Mouse (Mus musculus): ENCODE data around the gene Prpf19.
A peak's percentile ranks its signal among the peaks of the same experiment; 100 is the strongest.

The Prpf19 gene

DNA sequence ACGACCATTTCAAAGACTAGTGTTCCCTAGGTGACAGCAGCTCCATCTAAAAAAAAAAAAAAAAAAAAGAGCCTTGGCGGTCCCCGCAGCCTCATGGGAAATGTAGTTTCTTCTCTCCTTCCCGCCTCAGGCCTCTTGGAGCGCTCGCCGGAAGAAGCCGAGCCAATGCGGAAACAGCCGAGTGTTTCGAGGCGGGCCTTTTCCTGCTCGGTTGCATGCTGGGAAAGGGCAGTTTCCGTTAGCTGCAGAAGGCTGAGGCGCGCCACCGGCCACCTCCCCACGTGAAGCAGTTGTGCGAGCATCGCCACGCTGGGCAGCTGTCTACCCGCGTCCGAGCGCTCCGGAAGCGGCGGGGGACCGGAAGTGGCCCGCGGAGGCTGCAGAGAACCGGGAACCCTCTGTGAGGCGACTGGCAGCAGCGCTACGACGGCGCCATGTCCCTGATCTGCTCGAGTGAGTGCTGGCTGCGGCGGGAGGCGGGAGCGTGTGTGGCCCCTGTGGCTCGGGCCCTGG is at the start of gene Prpf19:
TSS of gene Prpf19 (plus strand) at position 216 of the 513 bp plus-strand sequence.
- DNase-seq (ENCODE audit: low read depth, low spot score): peak; percentile 97

- peak; percentile 67 for DNase-seq (ENCODE audit: low read depth, low spot score)
Measured at GRCm38 (mm10) chr19:10845454-10845853, 49.6 kb upstream of the Prpf19 start.

DNA sequence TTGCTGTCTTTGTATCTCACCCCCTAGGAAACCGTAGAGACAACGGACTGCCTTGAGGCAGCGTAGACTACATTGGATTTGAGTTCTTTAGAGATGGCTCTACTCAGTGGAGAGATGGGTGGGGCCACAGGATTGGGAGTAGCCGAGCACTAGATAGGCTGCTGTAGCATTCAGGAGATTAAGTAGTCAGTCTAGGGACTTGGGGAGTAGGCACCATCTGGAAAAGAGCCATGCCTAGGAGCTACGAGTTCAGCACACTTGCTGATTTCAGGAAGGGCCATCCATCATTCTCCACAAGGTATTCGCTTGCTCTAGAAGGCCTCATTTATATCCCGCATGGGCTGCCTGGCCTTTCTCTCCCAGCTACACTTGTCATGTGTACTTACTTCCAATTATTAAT is 48.9 kb upstream of the Prpf19 start:
- no peak for DNase-seq (ENCODE audit: low read depth, low spot score)

GRCm38 (mm10) chr19:10847311-10848087 is 47.5 kb upstream of the Prpf19 start:
- no peak for DNase-seq (ENCODE audit: low read depth, low spot score)

DNA sequence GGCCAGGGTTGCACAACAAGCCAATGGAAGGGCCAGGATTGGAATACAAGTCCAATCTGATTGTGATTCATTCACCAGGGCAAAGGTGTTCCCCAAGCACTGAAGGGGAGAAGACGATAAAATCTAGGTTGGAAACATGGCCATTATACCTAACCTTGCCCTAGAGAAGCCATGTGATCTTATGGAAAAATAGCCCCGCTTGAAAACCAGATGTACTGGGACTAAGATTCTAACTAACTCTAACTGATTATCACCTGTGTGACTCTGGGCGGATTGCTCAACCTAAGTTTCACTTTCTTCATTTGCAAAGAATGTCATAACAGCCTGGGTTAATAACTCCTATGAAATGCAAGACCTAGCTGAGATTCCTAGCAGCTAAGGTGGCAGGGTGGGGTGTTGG is 39.6 kb upstream of the Prpf19 start:
- DNase-seq (ENCODE audit: low read depth, low spot score): no peak

DNA sequence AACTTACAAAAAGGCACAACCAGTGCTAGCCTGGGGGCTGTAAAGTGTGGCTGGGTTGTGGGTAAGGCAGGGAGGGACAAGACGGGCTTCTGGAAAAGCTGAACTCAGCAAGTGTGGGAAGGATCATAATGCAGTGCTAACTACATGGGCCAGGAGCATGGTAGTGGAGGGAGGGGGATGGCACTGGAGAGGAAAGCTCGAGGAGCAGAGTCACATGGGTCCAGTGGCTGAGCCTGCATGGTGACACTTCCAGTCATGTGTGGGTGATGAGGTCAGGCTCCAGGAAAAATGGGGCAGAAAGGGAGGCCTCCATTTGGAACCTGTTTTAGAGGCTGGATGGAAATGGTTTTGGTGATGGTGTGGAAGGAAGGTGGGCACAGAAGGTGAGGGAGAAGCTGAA is 38.5 kb upstream of the Prpf19 start:
- DNase-seq (ENCODE audit: low read depth, low spot score): no peak

- DNase-seq (ENCODE audit: low read depth, low spot score): no peak
Measured at GRCm38 (mm10) chr19:10860072-10860497, 34.9 kb upstream of the Prpf19 start.

DNA sequence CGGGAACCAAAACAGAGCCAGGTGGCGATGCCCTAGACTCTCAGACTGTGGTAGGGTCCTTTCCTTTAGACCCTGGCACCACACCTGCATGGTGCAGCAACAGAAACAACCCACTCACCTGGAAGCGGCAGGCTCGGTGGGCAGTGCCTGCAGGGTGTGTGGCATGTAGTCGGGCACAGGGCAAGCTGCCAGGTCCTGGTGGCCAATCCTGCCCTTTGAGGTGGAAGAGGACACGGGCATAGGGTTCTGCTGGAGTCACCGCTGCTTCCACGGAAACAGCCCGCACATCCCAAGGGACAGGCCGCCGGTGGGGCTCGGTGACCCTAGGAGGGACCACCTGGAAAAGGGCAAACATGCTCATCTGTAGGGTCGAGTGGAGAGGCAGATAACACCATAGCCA is 28.7 kb upstream of the Prpf19 start:
- DNase-seq (ENCODE audit: low read depth, low spot score): no peak

DNA sequence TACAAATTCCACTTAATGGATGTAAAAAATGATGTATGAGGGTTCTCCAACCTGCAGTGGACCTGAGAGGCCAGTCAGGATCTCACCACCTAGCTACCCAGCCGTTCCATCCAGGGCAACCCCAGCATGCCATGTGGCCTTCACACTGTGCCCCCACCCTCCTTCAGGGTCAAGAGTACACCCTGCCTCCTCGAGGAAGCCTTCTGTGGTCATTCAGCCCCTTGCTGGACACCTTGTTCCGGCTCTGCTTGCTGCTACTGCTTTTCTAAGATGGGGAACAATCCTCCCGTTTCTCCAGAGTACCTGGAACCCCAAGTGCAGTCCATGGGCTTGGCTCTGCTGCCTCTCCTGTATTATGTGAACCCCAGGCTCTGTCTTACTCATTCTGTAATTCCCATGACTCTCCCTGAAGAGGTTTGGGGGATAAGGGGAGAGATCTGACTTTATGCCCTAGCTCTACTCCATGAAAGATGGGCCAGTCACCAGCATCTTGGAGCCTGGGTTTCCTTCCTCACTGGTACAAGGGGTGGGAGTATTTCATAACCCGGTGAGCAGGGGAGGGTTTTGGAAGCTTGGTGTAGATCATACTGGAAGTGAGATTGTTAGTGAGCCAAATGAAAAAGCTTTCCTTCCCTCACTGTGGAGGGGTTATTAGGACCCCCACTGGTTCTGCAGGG is 26.9 kb upstream of the Prpf19 start:
- no peak for DNase-seq (ENCODE audit: low read depth, low spot score)

GRCm38 (mm10) chr19:10868623-10869141 is 26.3 kb upstream of the Prpf19 start:
- no peak for DNase-seq (ENCODE audit: low read depth, low spot score)

DNA sequence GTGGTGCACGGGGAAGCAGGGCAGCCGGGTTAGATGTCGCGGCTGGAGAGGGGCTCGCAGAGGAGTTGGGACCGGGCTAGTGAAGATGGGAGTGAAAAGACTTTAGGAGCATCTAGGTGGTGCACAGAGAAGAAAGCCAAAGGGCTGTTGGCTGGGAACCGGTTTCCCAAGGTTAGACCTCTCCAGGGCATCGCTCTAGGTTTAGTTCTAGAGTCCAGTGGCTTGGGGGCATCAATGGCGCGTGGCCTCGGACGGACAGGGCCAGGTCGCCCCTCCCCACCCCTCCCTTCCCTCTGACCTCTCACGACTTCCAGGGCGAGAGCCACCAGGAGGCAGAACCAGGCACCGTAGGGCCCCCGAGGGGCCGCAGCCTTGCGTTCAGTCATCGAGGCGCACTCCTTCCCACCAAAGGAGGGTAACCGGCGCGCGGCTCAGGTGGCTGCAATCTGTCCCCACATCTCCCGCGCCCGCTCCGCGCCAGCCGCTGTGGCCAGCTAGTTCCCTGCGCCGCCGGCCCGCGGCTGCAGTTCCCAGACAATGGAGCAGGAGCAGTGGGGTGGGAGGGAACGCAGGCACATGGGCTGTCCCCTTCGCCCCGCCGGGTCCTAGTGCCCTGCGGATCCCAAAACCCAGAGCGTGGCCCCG is 25.7 kb upstream of the Prpf19 start:
- DNase-seq (ENCODE audit: low read depth, low spot score): no peak

DNA sequence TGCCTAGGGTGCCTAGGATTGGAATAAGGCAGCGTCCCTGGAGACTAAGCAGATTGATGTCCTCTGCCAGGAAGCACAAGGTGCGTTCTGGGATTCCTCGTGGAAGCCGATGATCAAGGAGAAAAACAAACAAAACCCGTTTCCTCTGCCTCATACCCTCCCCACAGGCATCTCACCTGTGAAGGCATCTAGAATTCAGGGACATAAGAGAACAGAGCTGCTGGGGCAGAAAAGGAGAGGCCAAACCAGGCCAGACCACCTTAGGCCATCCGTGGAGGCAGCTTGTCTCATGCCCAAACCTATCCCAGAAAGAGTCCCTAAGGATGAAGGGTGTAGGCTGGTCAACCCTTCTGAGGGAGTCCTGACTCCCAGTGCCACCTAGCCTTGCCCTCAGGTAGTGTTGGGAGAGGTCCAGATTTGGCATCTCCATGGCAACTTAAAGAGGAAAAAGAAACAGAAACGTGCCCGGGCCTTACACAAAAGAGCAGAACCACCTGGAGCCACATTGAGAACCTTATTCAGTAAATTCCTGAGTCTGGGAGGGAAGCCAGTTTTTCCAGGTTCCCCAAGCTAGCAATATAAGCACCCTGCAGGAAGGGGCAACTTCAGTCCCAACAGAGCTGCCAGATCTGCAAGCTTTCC is 25.0 kb upstream of the Prpf19 start, which contains the start of gene Tmem132a:
TSS of gene Tmem132a (minus strand) at position 55 of the 642 bp plus-strand sequence.
- DNase-seq (ENCODE audit: low read depth, low spot score): no peak

DNA sequence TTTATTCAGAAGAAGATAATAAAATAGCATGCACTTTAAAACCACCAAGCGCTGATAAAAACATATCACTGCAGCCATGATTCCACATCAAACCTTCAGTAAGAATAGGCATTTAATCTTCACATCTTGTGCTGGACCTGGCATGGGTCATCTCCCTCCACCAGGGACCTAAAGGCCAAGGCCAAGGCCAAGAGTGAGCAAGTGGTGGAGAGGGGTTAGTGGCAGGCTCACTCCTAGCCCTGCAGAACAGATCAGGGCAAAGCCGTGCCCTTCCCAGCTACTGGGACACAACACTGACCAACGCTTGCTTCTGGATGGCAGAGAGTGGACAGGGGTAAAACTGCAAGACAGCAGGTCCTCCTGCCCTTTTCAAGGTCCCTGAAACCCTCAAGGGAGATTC is 24.4 kb upstream of the Prpf19 start:
- no peak for DNase-seq (ENCODE audit: low read depth, low spot score)

DNA sequence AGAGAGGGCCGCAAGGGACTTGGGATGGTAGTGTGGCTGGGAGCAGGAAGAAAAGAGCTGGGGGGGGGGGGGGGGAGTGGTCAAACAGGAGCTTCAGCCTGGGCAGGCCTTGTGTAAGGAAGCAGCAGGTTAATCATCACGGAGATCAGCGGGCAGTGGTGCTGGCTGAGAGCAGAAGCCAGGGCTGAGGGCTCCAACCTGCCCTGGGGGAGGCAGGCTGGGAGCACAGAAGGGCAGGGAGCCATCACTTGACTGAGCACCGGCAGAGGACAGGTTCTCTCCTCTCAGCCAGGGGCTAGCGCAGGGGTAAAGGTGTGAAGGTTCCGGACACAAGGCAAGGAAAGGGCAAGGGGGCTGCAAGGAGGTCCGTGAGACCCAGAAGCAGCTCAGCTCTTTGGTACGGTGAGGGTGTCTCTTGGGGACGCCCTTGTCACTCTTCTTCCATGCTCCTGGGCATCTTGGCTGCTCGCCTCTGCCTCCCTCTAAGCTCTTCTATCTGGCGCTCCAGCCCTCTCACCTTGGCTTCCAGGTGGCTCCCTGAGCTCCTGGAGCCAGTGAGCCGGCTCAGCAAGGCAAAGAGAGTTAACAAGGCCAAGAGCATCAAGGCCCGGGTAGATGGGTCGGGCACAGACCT is 23.6 kb upstream of the Prpf19 start:
- DNase-seq (ENCODE audit: low read depth, low spot score): no peak

DNA sequence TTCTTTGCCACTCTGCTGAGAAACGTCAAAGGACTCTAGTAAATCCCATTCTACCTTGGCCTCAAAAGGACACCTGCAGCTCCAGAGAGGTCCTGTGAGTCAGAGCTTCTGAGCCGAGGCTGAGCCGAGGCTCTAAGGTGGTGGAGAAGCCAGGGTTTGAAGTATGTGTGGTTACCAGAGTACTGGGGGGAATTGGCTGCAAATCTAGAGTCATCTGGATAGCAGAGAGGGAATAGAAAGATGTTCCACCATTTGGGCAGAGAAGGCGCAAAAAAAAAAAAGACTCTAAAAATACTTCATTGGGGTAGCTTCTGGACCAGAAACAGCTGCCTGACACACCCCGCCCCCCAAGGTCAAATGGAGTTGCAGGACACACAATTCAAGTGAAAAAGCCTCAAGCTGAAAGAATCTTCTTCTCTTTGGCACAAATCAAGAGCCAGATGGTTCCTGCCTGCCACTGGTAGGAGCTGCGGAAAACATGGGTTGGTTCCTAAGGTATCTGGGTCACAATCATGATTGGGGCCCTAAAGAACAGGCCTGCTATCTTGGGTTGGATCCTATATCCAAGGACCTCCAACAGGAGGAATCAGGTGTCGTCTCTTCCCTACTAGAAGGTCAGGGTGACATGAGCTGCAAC is 16.7 kb upstream of the Prpf19 start:
- DNase-seq (ENCODE audit: low read depth, low spot score): no peak

- peak; percentile 86 for DNase-seq (ENCODE audit: low read depth, low spot score)
Measured at GRCm38 (mm10) chr19:10880085-10880974, 14.7 kb upstream of the Prpf19 start.

DNA sequence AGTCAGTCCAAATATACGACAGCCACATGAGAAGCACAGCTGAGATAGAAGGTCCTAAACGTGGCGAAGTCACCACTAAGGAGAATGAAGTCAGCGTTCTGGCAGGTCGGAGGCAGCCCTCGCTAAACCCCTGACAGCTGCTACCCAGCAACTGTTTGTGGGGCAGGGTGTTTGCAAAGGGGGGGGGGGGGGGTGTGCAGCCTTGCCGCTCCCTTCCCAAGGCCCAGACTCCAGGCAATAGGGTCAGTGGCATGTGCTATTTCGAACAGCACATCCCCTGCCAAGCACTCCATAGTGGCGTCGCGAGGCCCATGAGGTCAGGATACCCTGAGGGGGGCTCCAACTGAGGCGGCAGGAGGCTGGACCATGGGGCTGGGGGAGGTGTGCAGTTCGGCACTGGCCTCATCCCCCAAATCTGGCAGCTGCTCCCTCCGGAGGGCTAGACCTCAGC is 14.0 kb upstream of the Prpf19 start:
- no peak for DNase-seq (ENCODE audit: low read depth, low spot score)

GRCm38 (mm10) chr19:10881426-10882154 is 13.4 kb upstream of the Prpf19 start, which contains the start of gene Tmem109:
TSS of gene Tmem109 (minus strand) at chr19:10882001.
- DNase-seq (ENCODE audit: low read depth, low spot score): peak; percentile 96

GRCm38 (mm10) chr19:10892201-10892600 is 2.8 kb upstream of the Prpf19 start:
- DNase-seq (ENCODE audit: low read depth, low spot score): no peak
